Mouse (Mus musculus) gastrocnemius, adult 18-20 months (tissue): Measurements from ENCODE around the gene Hist2h2ac. TPM values are rescaled to one million over a fixed set of nuclear protein-coding genes. Genes with fewer than 3 reads are reported as not detected.
"Not testable (repeated sequence)": the region's sequence is repeated elsewhere in the genome, so short reads cannot be mapped to it uniquely, and the experiment has no call there.

Experiments
- DNase-seq: peaks from one replicate; pipeline ENCODE4 v3.0.0; 2021; ENCODE audit warnings: low spot score
- long read RNA-seq, 2 experiments: library from polyadenylated mRNA; stranded (forward); transcript quantifications; one replicate each; pipeline ENCODE4 v2.0.0; 2021
- total RNA-seq, 2 experiments: library from RNA; stranded (reverse); gene quantifications; 2 replicates each; pipeline ENCODE4 v1.2.3; 2021

Gene Hist2h2ac
- total RNA-seq = 10 to 100 TPM in 1 of 2 experiments, 1 to 10 TPM in 1; 6.7 to 12.5 TPM
- long read RNA-seq, experiment 1 = 0 reads
- long read RNA-seq, experiment 2 = 0 reads

- peak; percentile 89 for DNase-seq
Measured at GRCm38 (mm10) chr3:96220765-96221639, at the start of gene Hist2h2ac, which contains the start of gene Hist2h2be. Hist2h2ac (minus strand) TSS chr3:96220880. Hist2h2be (plus strand) TSS chr3:96221119.

- DNase-seq = peak; percentile 92
Measured at GRCm38 (mm10) chr3:96269511-96270474, 49.1 kb upstream of the Hist2h2ac start, which contains the start of gene Hist2h2bb. Hist2h2bb (plus strand) TSS chr3:96269752.

DNA sequence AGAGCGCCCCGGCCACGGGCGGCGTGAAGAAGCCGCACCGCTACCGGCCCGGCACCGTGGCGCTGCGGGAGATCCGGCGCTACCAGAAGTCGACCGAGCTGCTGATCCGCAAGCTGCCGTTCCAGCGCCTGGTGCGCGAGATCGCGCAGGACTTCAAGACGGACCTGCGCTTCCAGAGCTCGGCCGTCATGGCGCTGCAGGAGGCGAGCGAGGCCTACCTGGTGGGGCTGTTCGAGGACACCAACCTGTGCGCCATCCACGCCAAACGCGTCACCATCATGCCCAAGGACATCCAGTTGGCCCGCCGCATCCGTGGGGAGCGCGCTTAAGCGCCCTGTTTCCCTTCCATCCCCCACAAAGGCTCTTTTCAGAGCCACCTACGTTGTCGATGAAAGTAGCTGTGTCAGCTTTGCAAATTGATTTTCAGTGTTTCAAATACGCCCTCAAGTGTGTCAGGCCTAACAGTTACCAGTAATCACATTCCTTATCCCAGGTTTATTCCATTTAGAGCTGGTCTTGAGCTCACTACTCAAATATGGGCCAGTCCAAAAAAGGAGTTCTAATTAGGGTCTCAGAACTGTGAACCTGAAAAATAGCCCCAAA is 48.2 kb upstream of the Hist2h2ac start:
- DNase-seq = not testable (repeated sequence)

DNA sequence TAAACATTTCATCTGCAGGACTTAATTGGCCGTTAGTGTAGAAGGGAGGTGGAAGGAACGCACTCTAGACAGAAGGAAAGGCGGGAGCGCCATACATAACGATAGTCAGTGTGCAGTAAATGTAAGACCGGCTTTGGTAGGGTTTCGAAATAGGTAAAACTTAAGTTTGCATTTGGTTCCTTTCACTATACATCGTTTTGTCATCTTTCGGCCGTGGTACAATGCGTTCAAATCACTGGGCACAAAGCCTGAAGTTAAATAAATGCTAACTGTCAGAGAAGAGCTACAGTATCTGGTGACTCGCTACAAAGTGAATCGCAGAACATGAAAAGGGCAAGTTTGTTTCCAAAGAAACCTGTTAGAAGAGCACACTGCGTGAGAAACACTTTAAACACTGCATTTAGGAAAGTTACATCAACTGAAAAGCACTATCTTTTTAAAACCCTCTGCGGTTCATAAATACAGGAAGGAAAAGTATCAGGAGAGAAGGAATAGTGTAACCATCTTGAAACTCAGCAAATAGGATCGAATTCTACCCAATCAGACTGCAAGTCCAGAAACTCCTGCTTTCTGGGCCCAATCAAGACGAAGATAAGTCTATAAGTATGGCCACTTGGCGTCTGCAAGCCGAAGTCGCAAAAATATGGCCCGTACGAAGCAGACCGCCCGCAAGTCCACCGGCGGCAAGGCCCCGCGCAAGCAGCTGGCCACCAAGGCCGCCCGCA is 47.5 kb upstream of the Hist2h2ac start, which contains the start of gene Hist2h3b:
Gene Hist2h3b (plus strand): TSS at position 604 of the 725 bp plus-strand sequence.
- peak; percentile 74 for DNase-seq

GRCm38 (mm10) chr3:96267541-96267940 is 46.9 kb upstream of the Hist2h2ac start:
- no peak for DNase-seq

DNA sequence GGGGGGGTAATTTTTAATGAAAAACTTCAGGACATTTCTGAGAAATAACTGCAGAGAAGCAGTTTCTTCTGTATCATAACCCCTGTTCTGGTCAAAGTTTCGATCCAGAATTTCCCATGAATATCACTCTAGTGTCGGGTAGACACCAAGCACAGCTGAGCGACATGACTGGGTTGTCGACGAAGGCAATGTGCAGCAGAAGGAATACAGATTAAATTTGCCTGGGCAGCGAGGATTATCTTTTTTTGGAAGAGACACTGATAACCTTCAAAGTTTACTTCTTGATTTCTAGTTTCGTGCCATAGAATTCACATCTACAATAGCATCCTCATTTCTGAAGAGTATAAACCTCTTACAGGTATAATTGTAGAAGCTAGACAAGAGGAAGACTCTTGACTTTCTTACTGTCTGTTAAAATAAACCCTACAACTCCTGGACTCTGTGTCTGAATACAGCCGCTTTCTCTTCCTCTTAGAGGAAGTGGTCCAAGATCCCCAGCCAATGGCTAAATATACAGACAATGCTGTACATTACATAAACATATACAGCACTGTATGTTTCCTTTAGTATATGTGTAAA is 45.5 kb upstream of the Hist2h2ac start:
- no peak for DNase-seq

GRCm38 (mm10) chr3:96264404-96264949 is 43.8 kb upstream of the Hist2h2ac start:
- no peak for DNase-seq

DNA sequence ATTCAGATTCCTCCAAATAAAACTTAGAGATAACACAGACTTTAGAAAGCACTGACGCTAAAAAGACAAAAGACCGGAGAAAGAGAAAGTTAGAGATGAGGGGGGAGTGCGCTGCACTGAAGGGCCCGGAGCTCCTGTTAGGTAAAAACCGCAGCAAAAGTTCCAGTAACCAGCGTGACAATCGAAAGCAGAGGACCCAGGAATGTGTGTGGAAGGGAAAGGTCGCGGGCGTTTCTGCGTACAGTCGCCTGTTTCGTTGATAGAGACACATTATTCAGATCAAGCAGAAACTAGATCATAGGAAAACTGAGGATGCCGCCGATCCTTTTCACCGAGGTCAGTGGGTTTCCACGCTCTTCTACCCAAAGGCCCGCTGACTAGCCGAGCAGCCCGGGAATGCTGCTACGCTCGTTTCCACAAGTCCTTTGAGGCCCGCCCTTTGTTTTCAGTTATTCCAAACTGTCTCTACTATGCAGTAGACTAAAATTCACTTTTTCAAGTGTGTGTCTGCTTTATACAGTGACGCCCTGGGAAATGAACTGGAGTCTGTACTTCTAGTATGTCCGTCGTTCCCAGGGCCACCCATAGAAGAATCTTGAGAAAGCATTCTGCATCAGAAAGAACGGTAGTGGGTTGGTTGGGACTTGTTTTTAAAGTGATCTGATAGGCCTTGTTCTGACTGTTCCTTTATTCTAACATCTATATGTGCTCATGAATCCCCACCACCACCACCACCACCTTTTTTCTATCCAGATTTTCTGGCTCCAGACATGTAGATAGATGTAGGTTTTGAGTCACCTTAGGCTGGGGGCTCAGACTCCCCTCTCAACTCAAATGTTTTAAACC is 43.1 kb upstream of the Hist2h2ac start:
- DNase-seq = no peak

- peak; percentile 98 for DNase-seq
Measured at GRCm38 (mm10) chr3:96262979-96263550, 42.4 kb upstream of the Hist2h2ac start, which contains the start of gene Hist2h4. Hist2h4 (minus strand) TSS chr3:96263311.

- peak; percentile 90 for DNase-seq
Measured at GRCm38 (mm10) chr3:96262216-96262875, 41.7 kb upstream of the Hist2h2ac start.

DNA sequence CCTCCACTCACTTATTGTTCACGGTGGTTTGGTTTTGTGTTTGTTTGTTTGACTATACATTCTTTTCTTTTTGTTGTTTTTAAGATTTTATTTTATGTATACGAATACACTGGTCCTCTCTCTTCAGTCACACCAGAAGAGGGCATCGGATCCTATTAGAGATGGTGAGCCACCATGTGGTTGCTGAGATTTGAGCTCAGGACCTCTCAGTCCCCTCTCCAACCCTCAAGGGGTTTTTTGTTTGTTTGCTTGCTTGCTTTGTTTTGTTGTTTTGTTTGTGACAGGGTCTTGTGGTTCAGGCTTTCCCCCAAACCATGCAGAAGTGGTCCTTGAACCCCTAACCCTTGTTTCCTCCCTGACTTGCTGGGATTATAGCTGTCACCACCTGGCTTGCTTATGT is 40.9 kb upstream of the Hist2h2ac start:
- no peak for DNase-seq

DNA sequence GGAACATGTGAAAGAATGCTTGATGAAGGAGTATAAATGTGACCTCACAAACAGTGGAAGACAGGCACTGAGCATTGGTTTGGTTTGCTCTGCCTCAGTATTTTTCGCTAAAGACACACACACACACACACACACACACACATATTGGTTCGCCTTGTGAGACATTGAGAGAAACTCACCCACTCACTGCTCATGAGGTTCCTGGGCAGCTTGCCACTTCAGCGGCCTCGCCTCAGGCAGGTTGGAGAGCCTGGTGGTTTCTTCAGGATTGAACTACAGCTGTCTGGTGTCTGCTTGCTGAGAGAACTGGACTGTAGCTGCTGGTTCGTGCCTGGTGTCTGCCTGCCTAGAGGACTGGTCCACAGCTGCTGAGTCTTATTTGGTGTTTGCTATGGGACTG is 39.5 kb upstream of the Hist2h2ac start:
- DNase-seq = no peak

DNA sequence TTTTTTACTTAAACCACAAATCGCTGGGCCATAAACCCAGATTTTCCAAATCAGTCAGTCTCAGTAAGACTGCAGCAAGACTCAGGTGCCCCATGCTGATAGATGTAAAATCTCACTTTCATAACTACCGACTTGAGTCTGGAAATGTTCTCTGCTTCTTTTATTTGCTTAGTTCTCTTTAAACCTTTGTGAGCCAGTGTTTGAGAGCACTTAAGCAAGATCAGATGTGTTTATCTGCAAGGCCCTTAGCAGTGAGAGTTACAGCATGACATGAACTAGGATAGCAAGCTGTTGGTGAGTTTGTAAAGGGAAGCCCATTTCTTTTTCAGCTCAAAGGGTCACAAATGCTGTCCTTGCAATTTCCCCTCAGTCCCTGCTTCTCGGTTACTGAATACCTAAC is 36.5 kb upstream of the Hist2h2ac start:
- DNase-seq = no peak

- no peak for DNase-seq
Measured at GRCm38 (mm10) chr3:96255926-96256593, 35.4 kb upstream of the Hist2h2ac start.

DNA sequence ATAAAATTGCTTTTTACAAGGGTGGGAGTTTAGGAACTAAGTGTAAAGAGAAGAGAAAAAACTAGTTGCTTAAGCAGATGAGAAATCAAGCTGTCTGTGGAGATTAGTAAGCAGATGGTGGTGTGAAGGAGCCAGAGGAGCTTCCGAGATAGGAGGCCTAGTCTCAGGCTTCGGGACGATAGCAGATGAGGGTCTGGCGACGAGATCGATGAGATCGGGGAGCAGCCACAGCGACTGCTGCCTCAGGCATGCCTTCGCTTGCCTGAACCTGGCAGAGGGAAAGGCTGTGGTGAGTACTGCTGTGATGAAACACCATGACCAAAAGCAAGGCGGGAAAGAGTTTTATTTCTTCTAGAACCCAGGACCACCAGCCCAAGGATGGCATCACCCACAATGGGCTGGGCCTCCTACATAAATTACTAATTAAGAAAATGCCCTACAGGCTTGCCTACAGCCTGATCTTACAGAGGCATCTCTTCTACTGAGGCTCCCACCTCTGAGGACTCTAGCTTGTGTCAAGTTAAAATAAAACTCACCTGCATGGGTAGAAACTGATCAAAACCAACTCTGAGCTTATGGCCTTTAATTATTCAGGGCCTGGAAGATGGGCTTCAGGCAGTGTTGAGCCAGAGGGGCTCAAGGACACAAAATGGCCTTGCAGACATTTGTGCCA is 34.1 kb upstream of the Hist2h2ac start:
- no peak for DNase-seq

- DNase-seq = no peak
Measured at GRCm38 (mm10) chr3:96251787-96252186, 31.1 kb upstream of the Hist2h2ac start.

- no peak for DNase-seq
Measured at GRCm38 (mm10) chr3:96250890-96251289, 30.2 kb upstream of the Hist2h2ac start.
